Mouse (Mus musculus) central nervous system, embryonic 14 days (tissue): ENCODE measurements around the gene Htr2b. TPM values are rescaled to one million over a fixed set of nuclear protein-coding genes. Genes with fewer than 3 reads are reported as not detected.

ENCODE experiments used
- polyA plus RNA-seq: library from polyadenylated mRNA; depleted of rRNA; stranded (reverse); fragments of >200 nt; gene quantifications from 2 replicates; pipeline ENCODE4 v1.2.3, GENCODE M21; 2012; rRNA removed

Htr2b gene
- polyA plus RNA-seq, result 0.05 and 0.13 TPM in 2 replicates

GRCm38 (mm10) chr1:86111779-86112178, at the start of gene Htr2b:
TSS of gene Htr2b (minus strand) at chr1:86111970.

GRCm38 (mm10) chr1:86154133-86154823, 42.5 kb upstream of the Htr2b start, which contains the start of gene Armc9:
TSS of gene Armc9 (plus strand) at chr1:86154780.

GRCm38 (mm10) chr1:86133337-86133736, 21.6 kb upstream of the Htr2b start, which contains the start of gene Gm21972:
TSS of gene Gm21972 (plus strand) at chr1:86133637.

GRCm38 (mm10) chr1:86064271-86064991, 47.3 kb downstream of the Htr2b start, which contains the start of gene Psmd1:
TSS of gene Psmd1 (plus strand) at chr1:86064387.

Other genes with a start within 250 kb of the Htr2b start
- 156 and 169 TPM in 2 replicates for gene Itm2c, start 217.7 kb downstream of the Htr2b start, polyA plus RNA-seq
- gene 4933407L21Rik, start 183.5 kb downstream of the Htr2b start, polyA plus RNA-seq, result 6.2 and 6.9 TPM in 2 replicates
- 0.01 and 0.02 TPM in 2 replicates for gene Gpr55, start 151.0 kb downstream of the Htr2b start, polyA plus RNA-seq
- gene Spata3, start 95.2 kb downstream of the Htr2b start, polyA plus RNA-seq, result 0.23 TPM in 1 of 2 replicates, not detected in the other
- 5.5 and 7.3 TPM in 2 replicates for gene 2810459M11Rik, start 66.1 kb downstream of the Htr2b start, polyA plus RNA-seq
- 90.3 and 91.2 TPM in 2 replicates for gene Psmd1, start 47.6 kb downstream of the Htr2b start, polyA plus RNA-seq
- 2.3 and 2.5 TPM in 2 replicates for gene Gm21972, start 21.7 kb upstream of the Htr2b start, polyA plus RNA-seq
- gene Armc9, start 42.8 kb upstream of the Htr2b start, polyA plus RNA-seq, result 23.8 and 24.3 TPM in 2 replicates
- 3.8 and 5.0 TPM in 2 replicates for gene B3gnt7, start 190.9 kb upstream of the Htr2b start, polyA plus RNA-seq
- gene Ncl, start 247.4 kb upstream of the Htr2b start, polyA plus RNA-seq, result 148 and 177 TPM in 2 replicates